Mouse (Mus musculus) adrenal gland, postnatal 25 days (tissue): ENCODE results near the gene Bfsp1. TPM values are rescaled to one million over a fixed set of nuclear protein-coding genes. Genes with fewer than 3 reads are reported as not detected.
A peak's percentile ranks its signal among the peaks of the same experiment; 100 is the strongest.

Source experiments
- DNase-seq: peaks from one replicate; pipeline ENCODE4 v3.0.0; 2021; ENCODE audit warnings: mixed read lengths
- long read RNA-seq: library from polyadenylated mRNA; stranded (forward); transcript quantifications from one replicate; pipeline ENCODE4 v2.0.0, GENCODE M21; 2021
- total RNA-seq: library from RNA; stranded (reverse); gene quantifications from 2 replicates; pipeline ENCODE4 v1.2.3, GENCODE M21; 2021

Gene Bfsp1
- total RNA-seq = 0.52 and 1.0 TPM in 2 replicates
- long read RNA-seq, partial matches to known transcripts = 0 of 3 reads
- long read RNA-seq, other reads (novel, unspliced or antisense) = 0 of 3 reads

GRCm38 (mm10) chr2:143862484-143863231, at the start of gene Bfsp1:
Gene Bfsp1, minus strand, starts transcription at chr2:143863173.
- DNase-seq = peak; percentile 62

GRCm38 (mm10) chr2:143912199-143912598, 49.2 kb upstream of the Bfsp1 start:
- DNase-seq = no peak

DNA sequence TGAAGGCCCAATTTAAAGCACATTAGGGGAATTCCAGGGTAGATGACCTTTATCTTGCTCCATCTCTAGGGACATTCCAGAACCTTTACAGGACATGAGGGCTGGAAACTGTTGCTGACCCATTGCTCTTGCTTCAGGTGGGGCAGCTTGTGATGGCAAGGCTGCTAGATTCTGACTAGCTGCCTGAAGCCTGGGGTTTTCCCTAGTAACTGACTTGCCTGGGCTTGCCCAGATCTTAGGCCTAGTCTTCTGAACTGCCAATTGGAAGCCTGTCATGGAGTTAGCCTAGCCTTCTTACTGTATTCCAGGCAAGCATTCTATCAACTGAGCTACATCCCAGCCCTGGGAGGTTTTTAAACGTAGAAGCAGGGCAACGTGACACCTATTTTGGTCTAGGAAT, 46.3 kb upstream of the Bfsp1 start:
- no peak for DNase-seq

DNA sequence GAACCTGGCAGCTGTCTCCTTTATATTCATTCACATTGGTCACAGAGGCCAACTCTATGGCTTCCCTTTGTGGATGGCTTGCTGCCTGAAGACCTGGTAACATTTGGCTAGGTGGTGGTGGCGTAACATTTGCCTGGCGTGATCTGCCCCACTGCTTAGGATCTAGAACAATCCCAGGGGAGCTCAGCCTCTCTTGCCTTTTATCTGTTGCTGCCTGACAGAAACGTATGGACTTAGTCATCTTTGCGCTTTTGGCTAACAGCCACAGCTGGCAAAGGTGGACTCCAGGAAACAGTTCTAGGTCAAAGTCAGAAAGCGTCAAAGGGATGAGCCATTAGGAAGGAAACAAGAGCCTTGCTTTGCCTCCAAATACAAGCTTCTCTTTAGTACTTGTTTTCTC, 41.9 kb upstream of the Bfsp1 start:
- peak; percentile 66 for DNase-seq

GRCm38 (mm10) chr2:143903376-143904045, 40.5 kb upstream of the Bfsp1 start:
- no peak for DNase-seq

GRCm38 (mm10) chr2:143900821-143901351, 37.9 kb upstream of the Bfsp1 start:
- DNase-seq = no peak

- DNase-seq = no peak
Measured at GRCm38 (mm10) chr2:143899470-143900220, 36.7 kb upstream of the Bfsp1 start.

- no peak for DNase-seq
Measured at GRCm38 (mm10) chr2:143891302-143892048, 28.5 kb upstream of the Bfsp1 start.

DNA sequence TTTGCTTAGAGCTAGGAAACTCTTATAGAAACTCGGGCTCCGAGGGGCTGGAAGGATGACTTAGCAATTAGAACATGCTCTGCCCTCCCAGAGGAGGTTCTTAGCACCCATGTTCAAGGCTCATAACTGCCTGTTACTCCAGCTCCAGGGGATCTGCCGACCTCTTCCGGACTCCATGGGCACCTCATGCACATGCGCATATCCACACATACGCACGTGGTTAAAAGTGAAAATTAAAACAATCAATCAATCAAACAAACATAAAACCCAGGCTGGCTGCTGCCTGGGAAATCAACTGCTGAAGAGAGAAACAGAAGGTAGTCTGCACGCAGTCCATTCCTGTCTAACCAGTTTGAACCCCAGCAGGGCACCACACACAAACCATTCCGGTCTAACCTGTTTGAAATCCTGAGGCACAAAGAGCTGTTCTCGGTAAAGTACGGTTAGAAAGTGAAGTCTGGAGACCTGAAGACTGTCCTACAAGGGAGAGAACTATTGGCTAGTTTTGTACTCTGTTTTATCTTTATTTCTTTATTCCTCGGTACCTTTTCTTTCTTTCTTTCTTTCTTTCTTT, 27.0 kb upstream of the Bfsp1 start:
- no peak for DNase-seq

DNA sequence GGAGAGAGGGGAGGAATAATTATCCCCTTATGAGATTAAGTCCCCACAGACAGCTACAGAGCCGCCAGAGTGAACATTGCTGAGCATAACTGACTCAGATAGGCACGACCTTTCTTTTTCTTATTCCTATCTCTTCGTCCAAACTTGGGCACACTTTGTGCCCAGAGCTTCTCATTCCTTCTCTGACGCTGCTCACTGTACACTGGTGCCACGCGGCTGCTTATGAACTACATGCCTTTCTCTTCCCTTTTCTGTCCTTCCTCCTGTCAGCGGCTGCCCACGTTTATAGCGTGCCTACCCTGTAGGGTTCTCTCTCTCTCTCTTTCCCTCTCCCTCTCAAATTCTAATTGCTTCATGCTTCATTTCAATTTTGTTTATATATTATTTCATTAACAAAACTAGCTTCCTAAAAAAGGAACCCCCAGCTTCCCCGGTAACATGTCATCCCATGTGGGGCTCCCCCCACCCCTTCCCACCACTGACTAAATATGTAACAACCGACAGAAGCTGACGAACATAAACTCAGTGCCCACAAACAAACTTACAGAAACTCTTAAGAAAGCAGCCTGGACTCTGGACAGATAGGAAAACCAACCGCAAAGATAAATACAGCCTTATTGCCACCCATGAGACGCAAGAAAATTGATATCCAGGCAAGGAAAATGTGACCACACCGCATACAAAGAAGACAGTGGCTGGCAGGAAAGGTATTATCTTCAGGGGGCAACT, 26.3 kb upstream of the Bfsp1 start:
- DNase-seq = no peak

GRCm38 (mm10) chr2:143882606-143883288, 19.8 kb upstream of the Bfsp1 start:
- DNase-seq = no peak

DNA sequence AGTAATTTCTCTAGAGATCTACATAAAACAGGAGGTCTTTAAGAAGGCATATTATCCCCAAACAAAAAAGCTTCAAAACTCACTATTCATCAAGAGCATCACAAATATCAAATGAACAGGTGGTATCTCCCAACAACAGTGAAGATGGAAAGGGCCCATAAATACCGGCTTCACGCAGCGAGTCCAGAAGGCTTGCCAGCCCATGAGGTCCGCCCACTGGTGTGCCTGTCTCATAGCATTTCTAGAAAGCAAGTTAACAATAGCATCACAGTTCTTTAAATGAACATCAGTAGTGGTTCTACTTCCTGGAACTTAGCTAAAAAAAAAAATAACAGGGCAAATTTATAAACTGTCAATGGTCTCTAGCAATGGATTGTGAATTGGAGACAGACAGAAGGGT, 19.0 kb upstream of the Bfsp1 start:
- no peak for DNase-seq

DNA sequence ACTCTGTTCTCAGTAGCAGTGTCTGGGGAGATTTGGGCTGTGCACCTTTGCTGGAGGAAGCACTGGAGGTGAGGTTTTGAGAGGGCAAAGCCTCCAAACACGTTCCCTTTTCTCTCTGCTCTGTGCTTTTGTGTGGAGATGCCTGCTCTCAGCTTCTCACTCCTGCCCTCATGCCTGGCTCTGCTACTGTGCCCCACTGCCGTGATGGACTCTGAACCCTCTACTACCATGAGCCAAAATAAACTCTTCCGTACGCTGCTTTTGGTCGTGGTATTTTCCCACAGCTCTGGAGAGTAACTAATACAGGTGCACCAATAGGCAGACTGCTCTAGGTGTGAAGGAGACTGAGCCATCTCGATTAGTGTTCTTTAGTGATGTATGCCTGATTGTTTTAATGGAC, 16.3 kb upstream of the Bfsp1 start:
- DNase-seq = no peak

GRCm38 (mm10) chr2:143876929-143877632, 14.1 kb upstream of the Bfsp1 start:
- DNase-seq = no peak

- DNase-seq = no peak
Measured at GRCm38 (mm10) chr2:143876026-143876425, 13.1 kb upstream of the Bfsp1 start.

- DNase-seq = peak; percentile 24
Measured at GRCm38 (mm10) chr2:143870936-143871688, 8.1 kb upstream of the Bfsp1 start.

GRCm38 (mm10) chr2:143867326-143867725, 4.4 kb upstream of the Bfsp1 start:
- peak; percentile 76 for DNase-seq

DNA sequence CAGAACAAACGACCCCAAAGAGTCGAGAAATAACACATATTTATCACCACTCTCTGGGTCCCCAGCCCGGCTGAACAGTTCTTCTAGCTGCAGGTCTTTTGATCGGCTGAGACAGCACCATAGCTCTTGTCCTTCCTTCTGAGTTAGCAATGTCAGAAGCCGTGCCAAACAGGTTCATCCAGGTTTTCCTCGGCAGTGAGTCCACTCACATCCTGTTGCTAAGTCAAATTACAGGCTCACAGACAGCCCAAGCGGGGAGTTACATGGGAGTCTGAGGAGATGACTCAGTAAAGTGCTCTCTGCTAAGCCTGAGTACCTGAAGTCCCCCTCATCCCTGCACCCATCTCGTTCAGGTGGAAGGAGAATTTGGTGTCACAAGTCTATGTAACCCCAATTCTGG, 1.6 kb upstream of the Bfsp1 start:
- no peak for DNase-seq

DNA sequence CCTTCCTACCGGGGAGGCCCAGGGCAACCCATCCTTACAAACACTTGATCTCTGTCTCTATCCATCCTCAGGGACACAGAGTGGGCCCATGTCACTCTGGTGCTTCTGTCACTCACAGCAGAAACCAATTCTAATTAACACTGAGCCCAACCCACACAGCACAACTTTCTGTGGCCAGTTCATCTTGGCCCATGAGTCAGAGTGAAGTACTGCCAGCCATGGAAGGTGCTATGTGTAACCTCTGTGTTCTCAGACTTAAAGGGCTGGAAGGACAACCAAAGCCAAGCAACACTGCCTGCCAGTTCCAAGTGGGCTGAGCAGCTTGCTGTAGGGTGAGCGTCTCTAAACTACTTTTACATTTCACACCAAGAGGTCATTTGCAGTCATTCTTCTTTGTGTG, 3.8 kb downstream of the Bfsp1 start:
- DNase-seq = no peak
